Mouse (Mus musculus): Measurements from ENCODE around the gene Ptpa. TPM values are rescaled to one million over a fixed set of nuclear protein-coding genes. Genes with fewer than 3 reads are reported as not detected.
A peak's percentile ranks its signal among the peaks of the same experiment; 100 is the strongest.

Gene Ptpa
- total and polyA plus RNA-seq, 2 experiments: 18.3 to 54.3 TPM

DNA sequence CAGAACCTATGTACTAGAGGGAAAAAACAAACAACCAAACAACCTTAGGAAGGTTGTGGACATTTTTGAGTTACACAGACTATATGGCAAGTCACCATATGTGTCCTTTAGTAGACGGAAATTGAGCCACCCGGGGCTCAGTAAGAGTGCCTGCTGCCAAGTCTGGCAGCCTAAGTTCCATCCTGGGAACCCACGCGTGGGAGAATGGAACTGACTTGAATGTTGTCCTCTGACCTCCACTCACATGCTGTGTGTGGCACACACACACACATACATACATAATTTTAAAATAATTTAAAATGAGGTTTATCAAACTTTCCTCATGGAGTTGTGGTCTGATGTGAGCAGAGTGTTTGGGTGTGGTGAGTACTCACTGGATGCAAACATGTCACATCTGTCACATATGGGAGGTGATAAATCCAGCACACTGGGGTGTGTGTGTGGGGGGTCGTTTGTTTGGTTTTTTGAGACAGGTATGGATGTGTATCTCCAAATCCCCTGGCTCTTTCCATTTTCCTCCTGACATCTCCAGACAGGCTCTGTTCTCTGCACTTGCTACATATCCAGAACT, 1.8 kb downstream of the Ptpa start:
- DNase-seq (ENCODE audit: extremely low read depth, low read depth, low spot score): no peak
- Histone ChIP-seq H3K27me3 (ENCODE audit: control insufficient read depth, insufficient read depth, low read length) (no peaks in the 10 kb centered on the region), H3K36me3 (ENCODE audit: control insufficient read depth, insufficient read depth, low read length) (no peaks in the 10 kb centered on the region), H3K79me2 (ENCODE audit: control insufficient read depth, insufficient read depth, low read length) (peaks cover 32% of the 10 kb centered on the region), H3K4me3 (ENCODE audit: insufficient read depth, low read depth, low read length) (no peak overlapping the region), H3K9ac (ENCODE audit: low read depth, low read length) (no peak overlapping the region), H3K4me1 (ENCODE audit: control insufficient read depth, insufficient read depth, low read length) (peaks cover 23% of the 10 kb centered on the region), H3K27ac (replicated peaks; ENCODE audit: insufficient read depth, low read depth, low read length) (no peak overlapping the region)
- WGBS: 22% methylated on average over 5 of the region's 5 CpGs
- TF ChIP-seq POLR2A (IDR thresholded peaks at IDR 0.05; ENCODE audit: extremely low read depth, insufficient read depth, low read length) (no peak), CTCF (IDR thresholded peaks at IDR 0.05; ENCODE audit: low read depth, low read length) (no peak)

DNA sequence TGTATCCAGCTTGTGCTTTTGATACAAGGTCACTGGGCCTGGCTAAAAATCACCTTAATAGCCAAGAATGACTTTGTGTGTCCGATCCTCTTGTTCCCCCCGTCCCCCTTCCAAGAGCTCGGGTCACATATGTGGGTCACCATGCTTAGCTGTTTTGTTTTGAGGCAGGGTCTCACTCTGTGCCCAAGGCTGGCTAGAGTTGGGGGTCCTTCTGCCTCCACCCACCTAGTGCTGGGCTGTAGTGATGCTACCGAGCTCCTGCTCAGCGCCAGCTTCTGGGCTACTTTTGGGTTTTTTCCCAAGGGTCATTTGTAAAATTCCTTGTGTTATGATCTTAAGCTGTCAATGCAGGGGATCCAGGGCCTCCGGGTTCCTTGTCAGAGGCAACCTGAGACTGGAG, 2.4 kb downstream of the Ptpa start:
- no peak overlapping the region for H3K9ac ChIP-seq (ENCODE audit: low read depth, low read length)
- no peak overlapping the region for H3K4me3 ChIP-seq (ENCODE audit: insufficient read depth, low read depth, low read length)
- H3K79me2 ChIP-seq (ENCODE audit: control insufficient read depth, insufficient read depth, low read length): peaks cover 30% of the 10 kb centered on the region
- no peaks in the 10 kb centered on the region for H3K36me3 ChIP-seq (ENCODE audit: control insufficient read depth, insufficient read depth, low read length)
- no peak for TF ChIP-seq POLR2A (IDR thresholded peaks at IDR 0.05; ENCODE audit: extremely low read depth, insufficient read depth, low read length)
- TF ChIP-seq CTCF (IDR thresholded peaks at IDR 0.05; ENCODE audit: low read depth, low read length): no peak
- peaks cover 17% of the 10 kb centered on the region for H3K4me1 ChIP-seq (ENCODE audit: control insufficient read depth, insufficient read depth, low read length)
- no peaks in the 10 kb centered on the region for H3K27me3 ChIP-seq (ENCODE audit: control insufficient read depth, insufficient read depth, low read length)
- WGBS: 54% methylated on average over 6 of the region's 6 CpGs
- H3K27ac ChIP-seq (replicated peaks; ENCODE audit: insufficient read depth, low read depth, low read length): no peak overlapping the region
- DNase-seq (ENCODE audit: extremely low read depth, low read depth, low spot score): no peak

DNA sequence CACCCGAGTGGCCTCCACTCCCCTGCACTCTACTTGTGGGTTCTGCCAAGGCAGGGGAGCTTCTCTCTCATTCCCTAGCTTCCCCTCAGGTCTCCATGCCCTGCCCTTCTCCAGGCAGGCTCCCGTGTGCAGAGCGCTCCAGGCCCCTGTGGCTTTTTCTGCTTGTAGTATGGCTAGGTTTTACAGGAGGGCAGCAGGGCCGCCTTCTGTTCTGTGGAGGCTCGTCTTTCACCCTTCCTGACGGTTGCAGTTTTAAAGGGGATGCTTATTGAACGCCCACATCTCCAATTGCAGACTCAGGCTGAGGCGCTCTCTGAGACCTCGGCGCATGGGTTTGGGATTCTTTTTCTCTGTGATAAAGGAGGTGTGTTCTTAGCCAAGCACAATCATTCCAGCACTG, 3.3 kb downstream of the Ptpa start:
- no peak for DNase-seq (ENCODE audit: extremely low read depth, low read depth, low spot score)
- H3K27ac ChIP-seq (replicated peaks; ENCODE audit: insufficient read depth, low read depth, low read length): no peak overlapping the region
- H3K27me3 ChIP-seq (ENCODE audit: control insufficient read depth, insufficient read depth, low read length): no peaks in the 10 kb centered on the region
- no peak for TF ChIP-seq POLR2A (IDR thresholded peaks at IDR 0.05; ENCODE audit: extremely low read depth, insufficient read depth, low read length)
- H3K4me1 ChIP-seq (ENCODE audit: control insufficient read depth, insufficient read depth, low read length): peaks cover 11% of the 10 kb centered on the region
- no peak overlapping the region for H3K4me3 ChIP-seq (ENCODE audit: insufficient read depth, low read depth, low read length)
- no peak overlapping the region for H3K9ac ChIP-seq (ENCODE audit: low read depth, low read length)
- H3K79me2 ChIP-seq (ENCODE audit: control insufficient read depth, insufficient read depth, low read length): peaks cover 31% of the 10 kb centered on the region
- 80% methylated on average over 10 of the region's 10 CpGs for WGBS
- no peaks in the 10 kb centered on the region for H3K36me3 ChIP-seq (ENCODE audit: control insufficient read depth, insufficient read depth, low read length)

DNA sequence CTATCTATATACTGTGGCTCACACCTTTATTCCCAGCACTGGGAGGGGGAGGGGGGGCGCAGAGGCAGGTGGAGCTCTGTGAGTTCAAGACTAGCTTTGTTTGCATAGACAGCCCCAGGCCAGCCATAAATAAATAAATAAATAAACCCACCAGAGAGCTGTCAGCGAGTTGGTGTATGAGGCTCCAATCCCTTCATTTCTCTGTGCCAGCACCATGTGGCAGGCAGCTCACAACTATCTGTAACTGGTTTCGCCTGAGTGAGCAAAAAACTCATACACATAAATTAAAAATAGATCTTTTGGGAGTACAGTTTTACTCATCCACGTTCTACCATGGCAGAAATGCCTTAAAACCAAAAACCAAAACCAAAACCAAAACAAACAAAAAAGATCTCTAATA, 5.6 kb downstream of the Ptpa start:
- 51% methylated on average over 4 of the region's 4 CpGs for WGBS
- TF ChIP-seq POLR2A (IDR thresholded peaks at IDR 0.05; ENCODE audit: extremely low read depth, insufficient read depth, low read length): no peak
- TF ChIP-seq CTCF (IDR thresholded peaks at IDR 0.05; ENCODE audit: low read depth, low read length): no peak
- Histone ChIP-seq H3K36me3 (ENCODE audit: control insufficient read depth, insufficient read depth, low read length) (no peaks in the 10 kb centered on the region; the same call in 1 of the 2 replicates), H3K4me1 (ENCODE audit: control insufficient read depth, insufficient read depth, low read length) (peaks cover 8% of the 10 kb centered on the region; the same call in 1 of the 2 replicates), H3K9ac (ENCODE audit: low read depth, low read length) (no peak overlapping the region), H3K4me3 (ENCODE audit: insufficient read depth, low read depth, low read length) (no peak overlapping the region), H3K27ac (replicated peaks; ENCODE audit: insufficient read depth, low read depth, low read length) (no peak overlapping the region), H3K79me2 (ENCODE audit: control insufficient read depth, insufficient read depth, low read length) (peaks cover 28% of the 10 kb centered on the region), H3K27me3 (ENCODE audit: control insufficient read depth, insufficient read depth, low read length) (no peaks in the 10 kb centered on the region)
- DNase-seq (ENCODE audit: extremely low read depth, low read depth, low spot score): no peak

DNA sequence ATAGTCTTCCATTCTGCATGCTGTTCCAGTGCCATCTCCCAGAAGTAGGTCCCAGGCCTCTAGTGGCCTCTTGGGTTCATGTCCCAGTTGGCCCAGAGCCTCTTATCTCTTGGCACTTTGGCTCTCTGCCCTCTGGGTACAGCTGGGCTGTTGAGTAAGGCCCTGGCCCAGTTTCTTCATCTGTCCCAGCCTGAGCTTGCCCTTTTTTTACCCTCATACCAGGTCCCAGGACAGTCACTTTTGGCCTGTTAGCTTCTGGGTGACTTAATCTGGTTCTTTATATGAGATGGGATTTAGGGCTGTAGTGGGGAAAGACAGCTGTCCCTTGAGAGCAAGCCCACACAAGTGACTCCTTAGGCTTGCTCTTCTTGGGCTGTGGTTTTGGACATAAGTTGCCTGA, 13.3 kb downstream of the Ptpa start:
- no peak overlapping the region for H3K4me3 ChIP-seq (ENCODE audit: insufficient read depth, low read depth, low read length)
- H3K9ac ChIP-seq (ENCODE audit: low read depth, low read length): no peak overlapping the region
- no peaks in the 10 kb centered on the region for H3K27me3 ChIP-seq (ENCODE audit: control insufficient read depth, insufficient read depth, low read length)
- TF ChIP-seq CTCF (IDR thresholded peaks at IDR 0.05; ENCODE audit: low read depth, low read length) (no peak), POLR2A (IDR thresholded peaks at IDR 0.05; ENCODE audit: extremely low read depth, insufficient read depth, low read length) (no peak)
- H3K27ac ChIP-seq (replicated peaks; ENCODE audit: insufficient read depth, low read depth, low read length): no peak overlapping the region; the same call in 1 of the 2 replicates
- peaks cover 2% of the 10 kb centered on the region; the same call in 1 of the 2 replicates for H3K79me2 ChIP-seq (ENCODE audit: control insufficient read depth, insufficient read depth, low read length)
- peaks cover 11% of the 10 kb centered on the region; the same call in 1 of the 2 replicates for H3K36me3 ChIP-seq (ENCODE audit: control insufficient read depth, insufficient read depth, low read length)
- DNase-seq (ENCODE audit: extremely low read depth, low read depth, low spot score): peak; percentile 96
- H3K4me1 ChIP-seq (ENCODE audit: control insufficient read depth, insufficient read depth, low read length): peaks cover 7% of the 10 kb centered on the region

DNA sequence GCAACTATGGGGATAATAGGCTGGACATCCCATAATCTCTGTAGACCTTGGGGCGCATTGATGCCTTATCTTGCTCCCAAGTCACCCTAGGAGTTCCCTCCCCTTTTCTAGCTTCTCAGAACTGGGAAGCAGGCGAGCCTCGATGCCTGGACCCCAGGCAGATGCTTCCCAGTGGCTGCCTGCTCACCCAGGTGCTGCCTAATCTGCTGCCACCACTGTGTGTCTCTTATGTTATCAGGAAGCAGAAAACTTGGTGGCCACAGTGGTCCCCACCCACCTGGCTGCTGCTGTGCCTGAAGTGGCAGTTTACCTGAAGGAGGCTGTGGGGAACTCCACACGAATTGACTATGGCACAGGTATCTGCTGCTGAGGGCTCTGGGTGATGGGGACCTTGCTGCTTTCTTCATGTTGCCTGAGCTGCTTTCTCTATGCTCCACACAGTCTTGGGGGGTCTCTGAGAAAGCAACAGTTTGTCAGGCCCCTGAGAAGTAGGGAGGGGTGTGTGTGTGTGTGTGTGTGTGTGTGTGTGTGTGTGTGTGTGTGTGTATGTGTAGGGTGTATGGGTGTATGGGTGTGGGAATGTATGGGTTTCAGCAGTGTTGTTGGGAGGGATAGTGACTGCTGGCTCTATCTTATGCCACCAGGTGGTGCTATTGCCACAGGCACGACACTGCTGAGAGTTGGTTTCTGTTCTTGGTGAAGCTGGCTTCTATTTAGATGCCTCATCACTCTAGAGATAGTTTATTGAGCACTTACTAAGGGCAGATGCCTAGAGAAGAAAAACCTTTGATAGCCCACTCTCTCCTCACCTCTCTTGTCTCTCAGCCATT, 19.7 kb downstream of the Ptpa start:
- TF ChIP-seq CTCF (IDR thresholded peaks at IDR 0.05; ENCODE audit: low read depth, low read length): peak; percentile 77
- no peak for TF ChIP-seq POLR2A (IDR thresholded peaks at IDR 0.05; ENCODE audit: extremely low read depth, insufficient read depth, low read length)
- H3K79me2 ChIP-seq (ENCODE audit: control insufficient read depth, insufficient read depth, low read length): no peaks in the 10 kb centered on the region
- no peak overlapping the region for H3K9ac ChIP-seq (ENCODE audit: low read depth, low read length)
- peaks cover 14% of the 10 kb centered on the region; the same call in 1 of the 2 replicates for H3K36me3 ChIP-seq (ENCODE audit: control insufficient read depth, insufficient read depth, low read length)
- no peak overlapping the region for H3K27ac ChIP-seq (replicated peaks; ENCODE audit: insufficient read depth, low read depth, low read length)
- 52% methylated on average over 5 of the region's 5 CpGs for WGBS
- DNase-seq (ENCODE audit: extremely low read depth, low read depth, low spot score): no peak
- no peak overlapping the region for H3K4me3 ChIP-seq (ENCODE audit: insufficient read depth, low read depth, low read length)
- H3K27me3 ChIP-seq (ENCODE audit: control insufficient read depth, insufficient read depth, low read length): no peaks in the 10 kb centered on the region
- H3K4me1 ChIP-seq (ENCODE audit: control insufficient read depth, insufficient read depth, low read length): peaks cover 2% of the 10 kb centered on the region; the same call in 1 of the 2 replicates

Measured in liver, adult 2 months (tissue).